Mouse (Mus musculus) forebrain, embryonic 10.5 days (tissue): ENCODE results near the gene Zbed6. TPM values are rescaled to one million over a fixed set of nuclear protein-coding genes. Genes with fewer than 3 reads are reported as not detected.
A peak's percentile ranks its signal among the peaks of the same experiment; 100 is the strongest.

ENCODE experiments used
- DNase-seq: peaks from one replicate; pipeline ENCODE4 v3.0.0-alpha.2; 2017; ENCODE audit warnings: low spot score; ENCODE audit errors: extremely low spot score
- H3K27ac ChIP-seq: fragments of 300-500 bp; sonication (generic); 2 replicates; pipeline ENCODE4 v1.5.1; 2016; ENCODE audit warnings: mild to moderate bottlenecking
- H3K27me3 ChIP-seq: fragments of 300-500 bp; sonication (generic); 2 replicates; pipeline ENCODE4 v1.6.1; 2016; ENCODE audit warnings: mild to moderate bottlenecking; ENCODE audit not compliant: poor library complexity, severe bottlenecking
- H3K36me3 ChIP-seq: fragments of 300-500 bp; sonication (generic); replicated peaks from 2 replicates; pipeline ENCODE4 v1.6.1; 2016; ENCODE audit warnings: mild to moderate bottlenecking, moderate library complexity
- H3K4me1 ChIP-seq: fragments of 300-500 bp; sonication (generic); 2 replicates; pipeline ENCODE4 v1.6.1; 2016
- H3K4me3 ChIP-seq: fragments of 300-500 bp; sonication (generic); 2 replicates; pipeline ENCODE4 v1.5.1; 2016; ENCODE audit warnings: mild to moderate bottlenecking, moderate library complexity
- H3K9me3 ChIP-seq: fragments of 300-500 bp; sonication (generic); 2 replicates; pipeline ENCODE4 v1.6.1; 2016; ENCODE audit warnings: mild to moderate bottlenecking, moderate library complexity
- WGBS: fragments of 180-500 bp; shearing (Covaris S2); methylation state at CpG from one replicate; pipeline ENCODE4 v1.1.7; 2016; 5-methylcytosine and 5-hydroxymethylcytosine counted together
- polyA plus RNA-seq: library from polyadenylated mRNA; unstranded; fragments of >200 nt; fragmentation: Nextera tagmentation; extraction: Ambion mirVana; gene quantifications from 2 replicates; pipeline ENCODE4 v1.2.1, GENCODE M21; 2016

Zbed6 gene
- polyA plus RNA-seq, 1 experiment from 2014 or later: not detected

GRCm38 (mm10) chr1:133610601-133611000 is 50.1 kb downstream of the Zbed6 start:
- peak overlapping the region; percentile 99 for H3K27ac ChIP-seq
- 59% methylated on average over 6 of the region's 6 CpGs for WGBS
- H3K4me1 ChIP-seq: peaks cover 20% of the 10 kb centered on the region
- H3K9me3 ChIP-seq: no peaks in the 10 kb centered on the region
- H3K4me3 ChIP-seq: peak overlapping the region; percentile 97
- H3K36me3 ChIP-seq: peaks cover 45% of the 10 kb centered on the region
- no peaks in the 10 kb centered on the region for H3K27me3 ChIP-seq
- no peak for DNase-seq

- peak; percentile 99 for DNase-seq
- Histone ChIP-seq H3K27me3 (no peaks in the 10 kb centered on the region), H3K36me3 (peaks cover 49% of the 10 kb centered on the region), H3K9me3 (no peaks in the 10 kb centered on the region), H3K4me1 (peaks cover 20% of the 10 kb centered on the region), H3K4me3 (peak within 1 kb of the TSS; percentile 97), H3K27ac (peak within 1 kb of the TSS; percentile 99)
- under 1% methylated on average over 73 of the region's 73 CpGs for WGBS
These were observed 50.7 kb downstream of the Zbed6 start, which contains the start of gene Snrpe for GRCm38 (mm10) chr1:133609771-133610502. Snrpe (minus strand) TSS chr1:133610291.

Other genes with a start within 250 kb of the Zbed6 start
- gene Sox13, start 236.5 kb downstream of the Zbed6 start, polyA plus RNA-seq: 12.5 and 14.1 TPM in 2 replicates
- gene Snrpe, start 50.6 kb downstream of the Zbed6 start, polyA plus RNA-seq: 948 and 960 TPM in 2 replicates
- 4.3 and 4.4 TPM in 2 replicates for gene Gm38394, start 433 bp upstream of the Zbed6 start, polyA plus RNA-seq
- 0.44 and 0.93 TPM in 2 replicates for gene Lax1, start 29.2 kb upstream of the Zbed6 start, polyA plus RNA-seq
- gene Atp2b4, start 140.2 kb upstream of the Zbed6 start, polyA plus RNA-seq: 3.2 and 4.2 TPM in 2 replicates
- 1.2 and 2.3 TPM in 2 replicates for gene Optc, start 247.1 kb upstream of the Zbed6 start, polyA plus RNA-seq